Mouse (Mus musculus): ENCODE measurements around the gene Dmrta1.
"Not testable (repeated sequence)": the region's sequence is repeated elsewhere in the genome, so short reads cannot be mapped to it uniquely, and the experiment has no call there.

Gene Dmrta1

GRCm38 (mm10) chr4:89679195-89679594 lies at the start of gene Dmrta1:
TSS of gene Dmrta1 (plus strand) at chr4:89679436.
- no peak for DNase-seq

DNA sequence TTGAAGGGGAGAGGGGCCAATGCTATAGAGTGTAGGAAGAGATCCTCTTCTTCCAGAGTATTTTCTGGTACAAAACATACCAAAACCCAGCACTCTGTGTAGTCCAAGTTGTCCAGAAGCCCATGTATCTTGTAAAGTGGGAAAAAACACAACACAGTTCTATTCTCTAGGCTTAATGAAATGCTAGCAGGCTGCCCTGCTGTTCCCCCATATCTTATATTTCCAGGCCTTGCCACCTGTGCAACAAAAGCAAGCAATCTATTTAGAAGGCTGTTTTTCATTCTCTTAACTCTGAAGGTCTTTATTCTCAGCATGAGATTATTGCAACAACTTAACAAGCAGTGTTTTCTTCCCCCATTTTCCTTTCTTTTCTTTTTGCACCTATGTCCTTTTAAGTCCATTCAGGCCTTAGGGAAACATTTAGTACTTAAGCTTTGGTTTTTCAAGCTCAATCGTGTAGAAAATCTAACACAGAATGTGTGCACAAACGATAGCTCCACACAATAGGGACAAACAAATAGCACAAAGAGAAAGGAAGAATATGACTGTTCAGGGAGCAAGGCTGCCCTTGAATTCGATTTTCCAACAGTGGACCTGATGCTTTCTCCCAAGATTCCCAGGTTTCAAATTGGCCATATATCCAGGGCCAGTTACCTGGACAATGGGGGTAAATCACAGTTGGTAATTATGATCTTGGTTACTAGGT lies 48.7 kb upstream of the Dmrta1 start:
- no peak for DNase-seq

DNA sequence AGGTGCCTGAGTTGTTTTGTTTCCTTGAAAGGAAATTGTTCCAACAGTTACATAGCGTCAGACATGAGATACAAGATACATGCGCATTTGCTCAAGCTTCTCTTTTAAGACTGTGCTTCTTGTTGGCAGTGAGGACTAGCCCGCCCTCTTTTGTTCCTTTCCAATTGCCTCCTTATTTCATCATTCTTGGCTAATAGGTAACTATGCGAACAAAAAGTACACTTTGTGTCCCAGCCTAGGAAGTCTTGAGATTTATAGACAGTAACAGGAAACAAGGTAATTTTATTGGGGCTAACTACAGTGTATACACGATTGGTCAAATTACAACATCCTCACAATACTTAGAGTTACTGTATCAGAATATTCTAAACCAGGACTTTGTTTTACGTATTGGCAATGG lies 47.7 kb upstream of the Dmrta1 start:
- DNase-seq: no peak

DNA sequence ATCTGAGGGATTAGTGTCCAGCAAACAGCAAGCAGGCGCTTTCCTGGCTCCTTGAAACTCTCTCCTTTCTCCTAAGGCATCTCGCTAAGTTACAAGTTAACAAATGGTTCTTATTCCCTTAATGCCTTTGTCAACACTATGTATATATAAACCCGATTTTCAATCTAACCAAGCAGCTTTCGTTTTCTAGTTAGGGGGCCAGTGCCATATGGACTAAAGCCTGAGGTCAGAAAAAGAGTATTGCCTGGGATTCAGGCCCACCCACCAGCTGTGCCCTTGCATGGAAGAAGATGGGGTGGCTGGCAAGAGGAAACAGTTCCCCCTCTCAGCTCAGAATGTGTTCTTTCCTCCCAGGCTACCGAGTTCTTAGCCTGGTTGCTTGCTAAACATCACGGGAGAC lies 40.6 kb upstream of the Dmrta1 start:
- DNase-seq: no peak

DNA sequence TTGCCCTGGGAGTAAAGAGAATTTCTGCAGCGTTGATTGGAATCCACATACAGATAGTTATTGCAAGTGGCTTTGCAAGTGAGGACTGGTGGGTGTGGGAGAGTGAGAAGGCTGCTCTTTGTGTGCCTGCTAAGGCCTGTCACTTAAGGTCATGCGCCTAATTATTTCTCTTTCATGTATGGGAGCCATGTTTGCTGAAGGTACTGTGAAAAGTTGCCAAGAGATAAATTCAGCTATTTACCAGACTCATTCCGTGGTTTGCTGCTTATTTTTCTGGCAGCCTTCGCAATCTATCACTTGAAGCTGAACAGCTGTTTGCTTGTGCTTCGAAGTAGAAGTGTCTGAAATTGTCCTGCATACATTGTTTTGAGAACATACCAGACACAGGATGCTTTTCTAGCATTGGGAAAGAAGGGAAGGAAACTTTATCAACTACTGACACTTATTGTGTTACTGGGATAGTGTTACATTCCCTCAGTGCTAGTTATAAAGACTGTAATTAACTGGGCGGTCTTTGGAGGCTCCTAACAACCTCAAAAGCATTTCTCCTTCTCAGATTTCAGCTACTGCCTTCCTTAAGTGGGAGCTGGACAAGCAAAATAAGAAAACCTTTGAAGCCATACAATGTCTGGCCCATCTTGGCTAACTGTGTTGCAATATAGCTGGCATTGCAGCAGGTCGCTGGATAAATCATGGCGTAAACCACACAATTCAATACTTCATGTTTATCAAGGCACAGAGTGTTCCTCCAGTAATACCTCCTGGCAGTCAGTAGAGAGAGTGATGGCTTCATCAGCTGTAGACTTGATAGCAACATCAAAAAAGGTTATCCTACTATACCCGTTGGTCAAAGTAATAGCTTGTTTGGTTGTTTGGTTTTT lies 34.8 kb upstream of the Dmrta1 start:
- no peak for DNase-seq

DNA sequence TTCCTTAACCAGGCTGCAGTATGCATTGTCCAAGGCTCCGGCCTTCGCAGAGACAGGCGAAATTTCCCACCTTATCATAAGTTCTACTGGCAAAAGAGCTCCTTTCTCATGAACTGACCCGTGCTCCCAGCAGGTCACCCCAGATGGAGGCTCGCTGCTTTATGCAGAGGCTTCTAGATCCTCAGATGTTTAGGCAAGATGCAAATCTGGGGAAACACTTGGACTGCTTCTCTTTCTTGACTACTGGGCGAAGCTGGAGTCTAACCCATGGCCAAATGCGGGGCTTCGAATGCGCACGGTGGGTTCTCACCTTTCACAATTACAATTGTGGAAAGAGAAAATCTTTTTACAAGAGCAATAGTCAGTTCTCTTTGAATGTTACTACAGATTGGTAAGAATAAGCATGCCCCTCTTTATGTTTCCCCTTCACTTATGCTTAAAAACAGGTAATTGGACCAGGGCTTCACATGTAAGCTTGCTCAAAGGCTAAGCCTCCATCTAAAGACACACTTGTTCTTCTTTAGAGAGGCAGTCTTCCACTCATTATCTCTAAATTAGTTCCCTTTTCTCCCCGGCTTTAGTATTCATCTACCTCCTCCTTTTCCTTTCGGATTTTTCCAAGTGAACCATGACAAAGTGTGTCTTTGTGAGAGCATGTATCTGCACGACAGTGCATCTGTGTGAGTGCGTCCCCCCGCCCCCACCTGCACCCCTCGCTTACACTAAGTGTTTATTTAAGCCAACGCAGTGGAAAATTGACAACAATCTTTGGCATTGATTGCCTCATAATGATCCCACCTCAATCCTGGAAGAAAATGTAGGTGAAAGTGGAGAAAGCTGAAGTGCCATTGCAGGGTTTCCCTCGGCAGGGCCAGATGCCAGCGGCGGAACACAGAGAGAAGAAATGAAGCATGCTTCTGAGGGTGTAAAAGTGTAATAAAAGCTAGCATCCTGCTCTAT lies 28.6 kb upstream of the Dmrta1 start:
- DNase-seq: no peak

DNA sequence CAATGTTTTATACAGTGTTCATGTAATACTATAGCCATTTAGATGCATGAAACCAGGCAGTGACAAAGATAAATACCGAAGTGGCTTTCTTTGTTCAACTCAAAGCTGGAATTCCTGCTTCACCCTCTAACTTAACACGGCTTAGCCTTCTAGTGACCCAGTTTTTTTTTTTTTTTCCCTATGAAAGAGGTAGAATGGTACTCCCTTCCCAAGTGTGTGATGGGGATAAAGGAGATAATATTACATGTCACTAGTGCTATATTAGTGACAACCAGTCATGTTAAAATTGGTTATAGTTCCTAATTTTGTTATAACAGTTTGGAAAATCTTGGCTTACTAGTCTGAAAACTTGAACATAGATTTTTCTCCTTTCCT lies 27.9 kb upstream of the Dmrta1 start:
- DNase-seq: no peak

DNA sequence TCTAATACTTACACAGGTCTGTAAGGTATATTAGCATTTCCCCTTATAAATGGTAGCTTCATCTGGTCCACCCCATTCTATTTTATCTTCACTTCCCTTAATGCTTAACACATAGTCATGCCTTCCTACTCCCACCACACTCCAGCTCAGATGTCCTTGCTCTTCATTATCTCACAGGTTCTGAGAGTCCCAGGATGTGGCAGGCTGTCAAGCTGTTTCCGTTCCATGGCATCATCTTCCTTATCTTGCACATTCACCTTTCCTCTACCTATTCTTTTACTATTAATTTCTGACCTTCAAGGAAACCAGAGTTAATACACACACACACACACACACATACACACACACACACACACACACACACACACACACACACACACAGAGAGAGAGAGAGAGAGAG lies 27.5 kb upstream of the Dmrta1 start:
- no peak for DNase-seq

GRCm38 (mm10) chr4:89663406-89663805 lies 15.8 kb upstream of the Dmrta1 start:
- DNase-seq: no peak

- DNase-seq: no peak
These were observed 4.5 kb upstream of the Dmrta1 start for GRCm38 (mm10) chr4:89674711-89675110.

- no peak for DNase-seq
These were observed 1.3 kb upstream of the Dmrta1 start for GRCm38 (mm10) chr4:89677903-89678302.

- DNase-seq: no peak
These were observed 523 bp upstream of the Dmrta1 start for GRCm38 (mm10) chr4:89678713-89679112.

GRCm38 (mm10) chr4:89687961-89688803 lies 8.9 kb downstream of the Dmrta1 start:
- peak in 1 of 2 experiments; percentile 3 for DNase-seq

DNA sequence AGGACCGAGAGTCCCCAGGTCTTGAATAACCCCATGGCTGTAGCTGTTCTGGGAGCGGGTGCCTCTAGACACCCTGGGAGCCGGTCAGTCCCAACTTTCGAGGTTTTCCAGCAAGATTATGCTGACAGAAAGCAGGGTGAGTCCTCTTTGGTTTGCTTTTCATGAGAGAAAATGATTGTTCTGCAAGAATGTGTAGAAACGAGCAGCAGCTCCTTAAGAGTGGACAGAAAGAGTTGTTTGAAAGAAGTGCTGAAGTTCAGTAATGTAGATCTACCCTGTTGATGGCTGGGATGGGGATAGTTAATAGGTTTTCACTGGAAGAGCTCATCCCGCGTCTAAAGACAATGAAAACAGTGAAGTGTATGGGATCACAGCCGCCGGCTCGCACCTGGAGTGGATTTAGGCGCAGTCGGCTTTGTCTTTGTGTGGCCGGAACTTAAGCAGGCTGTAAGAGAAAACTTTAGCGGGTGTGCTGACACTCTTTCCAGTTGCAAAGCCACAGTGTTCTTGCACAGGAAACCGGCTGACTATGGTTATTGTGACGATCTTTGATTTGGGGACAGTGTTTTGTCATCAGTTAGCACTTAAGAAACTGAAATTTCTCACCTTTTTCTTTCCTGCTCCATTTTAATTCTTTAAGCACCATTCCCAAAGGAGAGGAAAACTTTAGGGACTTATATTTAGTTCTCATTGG lies 9.7 kb downstream of the Dmrta1 start:
- no peak for DNase-seq

DNA sequence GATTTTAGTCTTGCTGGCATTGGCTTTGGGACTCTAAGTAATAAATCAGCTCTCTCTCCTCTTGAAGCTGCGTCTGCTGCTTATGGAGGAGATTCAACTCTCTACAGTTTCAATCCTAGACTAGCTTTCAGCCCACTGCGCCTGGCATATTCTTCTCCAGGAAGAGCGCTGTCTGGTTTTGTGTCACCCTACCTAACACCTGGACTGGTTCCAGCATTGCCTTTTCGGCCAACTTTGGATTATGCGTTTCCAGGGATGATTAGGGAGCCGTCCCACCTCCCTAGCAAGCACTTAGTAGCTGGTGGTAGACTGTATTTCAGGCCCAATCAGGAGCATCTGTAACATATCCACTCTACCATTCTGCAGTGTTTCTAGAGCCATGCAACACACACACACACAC lies 12.7 kb downstream of the Dmrta1 start:
- no peak for DNase-seq

- no peak for DNase-seq
These were observed 13.5 kb downstream of the Dmrta1 start for GRCm38 (mm10) chr4:89692780-89693179.

- DNase-seq: no peak
These were observed 16.4 kb downstream of the Dmrta1 start for GRCm38 (mm10) chr4:89695589-89695988.

DNA sequence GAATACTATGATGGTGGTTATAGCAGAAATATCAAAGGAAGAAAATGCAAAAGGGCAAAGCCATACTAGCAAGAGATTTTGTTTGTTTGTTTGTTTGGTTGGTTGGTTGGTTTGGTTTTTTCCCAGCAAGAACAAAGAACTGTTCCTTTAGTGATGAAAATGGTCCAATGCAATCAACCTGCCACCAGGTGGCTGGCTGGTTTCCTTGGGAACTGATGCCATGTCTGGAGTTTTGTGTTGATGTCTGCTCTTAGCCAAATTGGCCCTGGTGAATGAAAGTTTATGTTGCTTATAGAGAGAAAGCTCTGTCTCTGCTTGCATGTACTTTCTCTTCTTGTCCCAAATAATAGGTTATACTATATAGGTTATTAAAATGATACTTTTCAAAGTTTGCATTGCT lies 18.7 kb downstream of the Dmrta1 start:
- DNase-seq: no peak

GRCm38 (mm10) chr4:89723526-89724190 lies 44.4 kb downstream of the Dmrta1 start:
- DNase-seq: not testable (repeated sequence)
